Mouse (Mus musculus) embryonic stem cell, embryonic (primary cell): ENCODE data around the gene Gm31371.
"Not testable (repeated sequence)": the region's sequence is repeated elsewhere in the genome, so short reads cannot be mapped to it uniquely, and the experiment has no call there.

Experiments used
- CTCF ChIA-PET, 4 experiments: fragments of 300-600 bp in 2 of 4; fragments of 350-600 bp in 2 of 4; sonication (Branson Sonifier 250); formaldehyde crosslinking; loops; one replicate each; lab custom pipeline; 2022; ENCODE audit warnings: inconsistent platforms in 2 of 4; lab: Charles Lee
- POLR2A ChIA-PET, 4 experiments: fragments of 300-600 bp in 2 of 4; fragments of 350-600 bp in 2 of 4; sonication (Branson Sonifier 250); formaldehyde crosslinking; loops; one replicate each; lab custom pipeline; 2022; ENCODE audit warnings: antibody characterized with exemption in 4 of 4, inconsistent platforms in 1 of 4; lab: Charles Lee

The Gm31371 gene

GRCm38 (mm10) chr8:19903092-19903491, at the start of gene Gm31371:
Gm31371 (plus strand) TSS chr8:19903392.
- POLR2A ChIA-PET, CTCF ChIA-PET: not testable (repeated sequence)

DNA sequence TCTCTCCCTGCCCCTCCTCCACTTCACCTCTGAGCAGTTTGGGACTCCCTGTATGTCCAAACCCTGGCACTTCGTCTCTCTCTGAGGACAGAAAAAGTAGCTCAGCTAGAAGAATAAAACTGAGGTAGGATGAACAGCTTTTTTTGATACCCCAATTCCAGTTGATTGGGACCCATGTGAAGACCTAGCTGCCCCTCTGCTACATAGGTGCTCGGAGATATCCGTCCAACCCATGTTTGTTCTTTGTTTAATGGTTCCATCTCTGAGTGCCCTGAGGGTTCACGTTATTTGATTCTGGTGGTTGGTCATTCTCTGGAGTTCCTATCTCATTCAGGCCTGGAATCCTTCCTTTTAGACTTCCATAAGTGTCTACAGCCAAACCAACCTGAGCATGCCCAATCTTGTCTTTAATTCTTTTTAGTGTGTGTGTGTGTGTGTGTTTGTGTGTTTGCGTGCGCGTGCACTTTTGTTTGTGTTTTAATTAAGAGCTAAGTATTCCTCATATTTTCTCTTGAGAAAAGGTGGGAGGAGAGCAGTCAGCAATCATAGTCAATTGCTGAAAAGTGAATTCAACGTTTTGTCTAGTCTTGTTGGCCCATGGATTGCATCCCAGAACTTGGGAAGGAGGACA, 3.3 kb downstream of the Gm31371 start:
- CTCF ChIA-PET, POLR2A ChIA-PET: not testable (repeated sequence)

- CTCF ChIA-PET, POLR2A ChIA-PET: not testable (repeated sequence)
These were observed 5.7 kb downstream of the Gm31371 start for GRCm38 (mm10) chr8:19908841-19909321.

DNA sequence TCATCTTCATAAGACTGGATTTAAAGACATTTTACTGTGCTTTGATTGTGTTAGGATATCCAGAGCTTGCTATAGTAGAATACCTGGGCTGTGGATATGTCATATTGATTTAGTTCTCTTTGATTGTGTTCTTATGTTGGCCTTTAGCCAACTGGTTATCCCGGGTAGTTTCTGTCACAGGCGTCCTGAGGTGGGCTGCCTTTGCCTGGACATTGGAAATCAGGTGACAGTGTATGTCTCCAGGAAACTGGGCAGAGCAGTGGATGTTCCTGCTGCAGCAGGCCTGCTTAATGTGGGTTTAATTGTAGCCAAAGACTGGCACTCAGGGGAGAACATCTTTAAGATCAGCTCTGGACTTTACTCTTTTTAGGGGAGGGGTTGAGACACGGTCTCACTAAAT, 15.9 kb downstream of the Gm31371 start:
- POLR2A ChIA-PET, CTCF ChIA-PET: not testable (repeated sequence)

DNA sequence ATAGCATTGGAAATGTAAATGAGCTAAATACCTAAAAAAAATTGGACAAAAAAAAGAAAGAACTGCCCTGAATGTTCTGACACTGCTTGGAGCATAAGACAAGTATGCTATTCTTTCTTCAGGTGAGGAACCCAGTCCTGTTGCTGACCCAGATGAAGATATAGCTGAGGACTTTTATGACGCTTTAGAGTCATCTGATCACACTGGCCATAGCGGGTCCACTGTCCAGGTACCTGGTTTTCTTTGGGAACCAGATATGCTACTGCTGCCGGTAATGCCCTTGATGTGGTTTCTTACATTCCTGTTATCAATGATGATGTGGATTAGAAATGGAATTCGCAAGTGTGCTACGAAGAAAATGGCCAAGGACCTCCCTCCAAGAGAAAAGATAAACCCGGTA, 31.1 kb downstream of the Gm31371 start:
- CTCF ChIA-PET, POLR2A ChIA-PET: not testable (repeated sequence)

DNA sequence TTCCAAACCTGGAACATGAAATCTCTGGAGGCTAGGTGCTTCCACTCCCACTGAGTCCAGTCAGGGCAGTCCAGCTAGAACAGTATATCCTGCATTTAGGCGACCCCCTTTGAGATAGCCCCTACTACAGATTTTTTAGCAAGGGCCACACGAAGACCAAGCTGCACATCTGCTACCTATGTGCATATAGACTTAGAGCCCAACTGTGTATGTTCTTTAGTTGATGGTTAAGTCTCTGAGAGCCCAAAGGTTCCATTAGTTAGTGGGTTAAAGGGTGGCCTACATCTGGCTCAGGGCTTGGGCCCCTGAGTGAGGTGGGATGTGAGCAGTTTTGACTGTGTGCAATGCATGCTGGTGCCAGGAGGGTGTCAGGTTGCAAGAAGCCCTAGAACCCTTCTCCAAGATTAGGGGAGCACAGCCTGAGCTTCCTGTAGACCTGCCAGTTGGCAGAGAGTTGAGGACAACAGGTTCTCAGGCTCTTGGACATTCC, 32.4 kb downstream of the Gm31371 start:
- CTCF ChIA-PET, POLR2A ChIA-PET: not testable (repeated sequence)

DNA sequence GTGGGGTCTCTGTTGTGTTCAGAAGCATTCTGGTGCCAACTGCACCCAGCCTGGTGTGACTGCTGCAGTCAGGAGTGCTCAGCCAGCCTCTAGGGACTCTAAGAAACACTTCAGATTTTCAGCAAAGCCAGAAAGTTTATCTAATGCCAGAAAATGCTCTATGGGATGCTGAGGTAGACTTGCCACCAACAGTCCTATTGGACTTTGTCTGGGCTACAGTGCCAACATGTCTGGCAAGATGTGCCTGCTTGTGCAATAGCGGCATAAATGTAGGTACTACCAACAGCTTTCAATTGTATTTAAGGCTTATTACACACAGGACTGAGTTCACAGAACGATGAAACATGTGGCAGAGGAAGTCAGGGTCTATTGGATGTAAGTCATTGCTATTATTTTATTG, 57.7 kb downstream of the Gm31371 start:
- CTCF ChIA-PET: interaction anchor here in 1 of 4 experiments (1.1 kb wide), 1 partner anchor 53 kb away, joined by 3 read pairs; no protein-coding TSS in a partner anchor
- POLR2A ChIA-PET: no interaction called here

- POLR2A ChIA-PET, CTCF ChIA-PET: not testable (repeated sequence)
These were observed 60.6 kb downstream of the Gm31371 start for GRCm38 (mm10) chr8:19963766-19964165.

- CTCF ChIA-PET, POLR2A ChIA-PET: not testable (repeated sequence)
These were observed 65.0 kb downstream of the Gm31371 start for GRCm38 (mm10) chr8:19968151-19968550.

DNA sequence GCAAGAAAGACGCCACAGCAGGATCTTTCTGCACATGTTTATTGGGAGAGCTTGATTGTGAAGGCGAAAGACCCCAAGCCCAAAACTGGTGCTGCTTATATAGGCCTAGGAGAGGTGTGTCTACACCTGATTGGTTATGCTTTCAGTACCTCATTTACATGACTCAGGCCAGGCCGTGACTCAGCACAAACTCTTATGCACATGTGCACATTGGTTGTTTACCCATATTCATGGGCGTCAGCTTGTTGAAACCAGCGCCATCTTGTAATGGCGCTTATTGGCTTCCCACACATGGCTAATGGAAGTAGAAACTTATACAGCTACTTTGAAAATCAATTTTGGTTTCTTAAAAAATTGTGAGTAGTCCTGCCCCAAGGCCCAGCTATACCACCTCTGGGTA, 72.0 kb downstream of the Gm31371 start:
- CTCF ChIA-PET, POLR2A ChIA-PET: not testable (repeated sequence)
